Mouse (Mus musculus) embryonic facial prominence, embryonic 11.5 days (tissue): ENCODE results near the gene Ankrd22. TPM values are rescaled to one million over a fixed set of nuclear protein-coding genes. Genes with fewer than 3 reads are reported as not detected.
"Not testable (repeated sequence)": the region's sequence is repeated elsewhere in the genome, so short reads cannot be mapped to it uniquely, and the experiment has no call there.

Source experiments
- ATAC-seq: fragments of 200-750 bp; cut with Nextera tagmentation; replicated peaks from 2 replicates; pipeline ENCODE4 v1.8.0; 2017; ENCODE audit warnings: low read depth; ENCODE audit not compliant: insufficient number of reproducible peaks, low FRiP score, low TSS enrichment
- DNase-seq: peaks from one replicate; pipeline ENCODE4 v3.0.0-alpha.2; 2015; ENCODE audit warnings: low spot score
- H3K27ac ChIP-seq: fragments of 300-500 bp; sonication (generic); replicated peaks from 2 replicates; pipeline ENCODE4 v1.5.1; 2014; ENCODE audit warnings: mild to moderate bottlenecking, low read depth, low read length, control low read depth
- H3K27me3 ChIP-seq: fragments of 300-500 bp; sonication (generic); 2 replicates; pipeline ENCODE4 v1.6.1; 2014; ENCODE audit warnings: mild to moderate bottlenecking, low read length, moderate library complexity, mixed read lengths; ENCODE audit not compliant: control insufficient read depth, insufficient read depth
- H3K36me3 ChIP-seq: fragments of 300-500 bp; sonication (generic); replicated peaks from 2 replicates; pipeline ENCODE4 v1.6.1; 2014; ENCODE audit warnings: low read depth, mild to moderate bottlenecking, low read length, moderate library complexity, mixed read lengths; ENCODE audit not compliant: control insufficient read depth, insufficient read depth
- H3K4me1 ChIP-seq: fragments of 300-500 bp; sonication (generic); 2 replicates; pipeline ENCODE4 v1.6.1; 2014; ENCODE audit warnings: low read length, mixed read lengths; ENCODE audit not compliant: control insufficient read depth, insufficient read depth
- H3K4me2 ChIP-seq: fragments of 300-500 bp; sonication (generic); 2 replicates; pipeline ENCODE4 v1.6.1; 2014; ENCODE audit warnings: low read depth, mild to moderate bottlenecking, control low read depth, low read length, moderate library complexity
- H3K4me3 ChIP-seq: fragments of 300-500 bp; sonication (generic); 2 replicates; pipeline ENCODE4 v1.5.1; 2014; ENCODE audit warnings: low read depth, low read length, control low read depth
- H3K9ac ChIP-seq: fragments of 300-500 bp; sonication (generic); replicated peaks from 2 replicates; pipeline ENCODE4 v1.6.1; 2014; ENCODE audit warnings: mild to moderate bottlenecking, control low read depth, low read length
- H3K9me3 ChIP-seq: fragments of 300-500 bp; sonication (generic); replicated peaks from 2 replicates; pipeline ENCODE4 v1.6.1; 2016; ENCODE audit warnings: mild to moderate bottlenecking, low read length, inconsistent platforms, mixed read lengths; ENCODE audit not compliant: control insufficient read depth
- WGBS: fragments of 180-500 bp; shearing (Covaris S2); extraction: QIAGEN DNeasy Blood & Tissue Kit; methylation state at CpG from one replicate; pipeline ENCODE4 v1.1.7; 2014; 5-methylcytosine and 5-hydroxymethylcytosine counted together
- polyA plus RNA-seq: library from polyadenylated mRNA; unstranded; fragments of >200 nt; fragmentation: Nextera tagmentation; extraction: Ambion mirVana; gene quantifications from 2 replicates; pipeline ENCODE4 v1.2.1, GENCODE M21; 2014

The Ankrd22 gene
- polyA plus RNA-seq, 1 experiment from 2014 or later: 0.69 TPM

- not testable (repeated sequence) for DNase-seq, H3K9ac ChIP-seq, H3K4me2 ChIP-seq, H3K27me3 ChIP-seq, H3K4me1 ChIP-seq, H3K9me3 ChIP-seq, H3K27ac ChIP-seq, H3K36me3 ChIP-seq, H3K4me3 ChIP-seq, ATAC-seq
- 74% methylated on average over 3 of the region's 4 CpGs for WGBS
These were observed 40.3 kb upstream of the Ankrd22 start for GRCm38 (mm10) chr19:34206128-34206527.

- ATAC-seq (no peak), DNase-seq (no peak)
- no peaks in the 10 kb centered on the region for H3K36me3 ChIP-seq
- H3K4me2 ChIP-seq: no peak overlapping the region
- H3K9ac ChIP-seq: no peak overlapping the region
- no peaks in the 10 kb centered on the region for H3K9me3 ChIP-seq
- 77% methylated on average over 2 of the region's 2 CpGs for WGBS
- no peak overlapping the region for H3K4me3 ChIP-seq
- no peaks in the 10 kb centered on the region for H3K4me1 ChIP-seq
- no peaks in the 10 kb centered on the region for H3K27me3 ChIP-seq
- H3K27ac ChIP-seq: no peak overlapping the region
These were observed 36.8 kb upstream of the Ankrd22 start for GRCm38 (mm10) chr19:34202668-34203067.

DNA sequence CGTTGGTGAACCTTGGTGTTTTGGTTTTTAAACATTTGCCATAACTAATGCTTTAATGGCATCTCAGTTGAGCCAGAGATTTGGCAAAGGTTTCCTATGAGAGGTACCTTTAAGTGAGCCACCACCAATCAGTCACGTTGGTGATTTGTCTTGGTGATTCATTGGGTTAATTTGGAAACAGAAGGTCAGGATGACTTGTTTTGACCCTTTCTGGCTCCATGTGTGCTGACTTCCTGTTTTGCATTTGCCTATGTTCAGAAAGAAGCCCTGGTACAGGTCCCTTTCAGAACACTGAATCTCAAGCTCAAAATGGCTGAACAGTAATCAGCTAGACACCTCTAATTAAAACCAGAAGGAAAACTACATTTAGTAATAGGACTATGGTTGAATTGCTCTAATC is 33.6 kb upstream of the Ankrd22 start:
- H3K36me3 ChIP-seq: no peaks in the 10 kb centered on the region
- H3K4me3 ChIP-seq: no peak overlapping the region
- 35% methylated on average over 2 of the region's 2 CpGs for WGBS
- H3K27me3 ChIP-seq: no peaks in the 10 kb centered on the region
- no peak for DNase-seq
- no peak overlapping the region for H3K4me2 ChIP-seq
- no peak overlapping the region for H3K27ac ChIP-seq
- H3K9me3 ChIP-seq: no peaks in the 10 kb centered on the region
- no peaks in the 10 kb centered on the region for H3K4me1 ChIP-seq
- ATAC-seq: no peak
- no peak overlapping the region for H3K9ac ChIP-seq

DNA sequence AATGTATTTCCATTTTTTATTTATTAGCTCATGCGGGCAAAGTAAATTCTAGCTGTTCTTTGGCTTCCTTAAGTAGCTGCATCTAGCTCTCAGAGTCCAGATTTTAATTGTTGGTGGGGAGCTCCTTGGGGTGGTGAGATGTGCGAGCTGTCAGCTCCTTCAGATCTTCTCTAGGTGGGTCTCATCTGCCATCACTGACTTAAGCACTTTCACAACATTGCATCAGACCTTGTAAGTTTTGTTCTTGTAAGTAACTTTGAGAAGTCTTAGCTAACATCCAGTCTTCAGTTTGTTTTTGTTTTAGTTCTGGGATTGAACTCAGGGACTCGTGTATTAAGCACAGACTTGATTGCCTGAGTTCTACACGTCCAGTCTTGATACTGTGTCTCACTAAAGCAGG is 33.0 kb upstream of the Ankrd22 start:
- WGBS: 78% methylated on average over 4 of the region's 4 CpGs
- no peak overlapping the region for H3K4me3 ChIP-seq
- no peak overlapping the region for H3K9ac ChIP-seq
- ATAC-seq (no peak), DNase-seq (no peak)
- H3K36me3 ChIP-seq: no peaks in the 10 kb centered on the region
- no peaks in the 10 kb centered on the region for H3K9me3 ChIP-seq
- H3K4me1 ChIP-seq: no peaks in the 10 kb centered on the region
- no peaks in the 10 kb centered on the region for H3K27me3 ChIP-seq
- no peak overlapping the region for H3K27ac ChIP-seq
- H3K4me2 ChIP-seq: no peak overlapping the region

DNA sequence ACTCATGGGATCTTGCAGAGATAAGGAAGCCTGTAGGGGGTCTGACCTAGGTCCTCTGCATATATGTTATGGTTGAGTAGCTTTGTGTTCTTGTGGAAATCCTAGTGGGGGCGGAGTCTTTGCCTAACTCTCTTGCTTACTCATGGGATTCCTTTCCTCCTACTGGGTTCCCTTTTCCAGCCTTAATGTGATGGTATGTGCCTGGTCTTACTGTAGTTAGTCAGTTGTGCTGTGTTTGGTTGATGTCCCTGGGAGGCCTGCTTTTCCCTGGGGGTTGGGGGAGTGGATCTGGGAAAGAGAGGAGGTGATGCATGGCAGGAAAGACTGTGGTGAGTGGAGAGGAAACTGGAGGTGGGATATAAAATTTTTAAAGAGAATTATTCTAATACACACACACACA is 32.2 kb upstream of the Ankrd22 start:
- no peaks in the 10 kb centered on the region for H3K27me3 ChIP-seq
- H3K4me1 ChIP-seq: no peaks in the 10 kb centered on the region
- ATAC-seq (no peak), DNase-seq (no peak)
- no peak overlapping the region for H3K4me3 ChIP-seq
- WGBS: 95% methylated on average over 1 of the region's 1 CpGs
- no peak overlapping the region for H3K4me2 ChIP-seq
- no peaks in the 10 kb centered on the region for H3K9me3 ChIP-seq
- no peak overlapping the region for H3K27ac ChIP-seq
- no peaks in the 10 kb centered on the region for H3K36me3 ChIP-seq
- no peak overlapping the region for H3K9ac ChIP-seq

DNA sequence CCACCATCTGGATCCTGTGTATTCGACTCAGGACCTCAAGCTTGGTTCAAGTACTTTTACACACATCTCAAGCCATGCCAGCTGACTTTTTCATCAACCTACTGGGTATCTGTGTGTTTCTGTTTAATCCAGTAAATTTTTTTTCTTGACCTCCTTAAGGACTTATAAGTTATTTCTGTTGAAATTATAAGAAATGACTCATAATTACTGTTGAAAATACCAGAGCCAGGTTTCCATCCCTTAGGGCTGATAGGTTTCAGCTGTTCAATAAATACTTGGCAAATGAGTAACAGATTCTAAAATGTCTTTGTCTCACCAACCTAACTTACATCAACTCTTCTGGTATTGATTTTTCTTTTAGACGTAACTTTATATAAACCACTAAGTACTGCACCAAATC is 29.2 kb upstream of the Ankrd22 start:
- no peak overlapping the region for H3K4me2 ChIP-seq
- no peaks in the 10 kb centered on the region for H3K9me3 ChIP-seq
- H3K27me3 ChIP-seq: no peaks in the 10 kb centered on the region
- no peak overlapping the region for H3K4me3 ChIP-seq
- H3K9ac ChIP-seq: no peak overlapping the region
- H3K27ac ChIP-seq: no peak overlapping the region
- H3K4me1 ChIP-seq: no peaks in the 10 kb centered on the region
- DNase-seq (peak; percentile 74), ATAC-seq (0 out of 2 replicates have a peak, but pooled peaks have one; percentile 17)
- WGBS: 23% methylated on average over 2 of the region's 2 CpGs
- H3K36me3 ChIP-seq: no peaks in the 10 kb centered on the region

- WGBS: 72% methylated on average over 6 of the region's 6 CpGs
- DNase-seq (no peak), ATAC-seq (no peak)
- Histone ChIP-seq H3K4me1 (no peaks in the 10 kb centered on the region), H3K27ac (no peak overlapping the region), H3K4me2 (no peak overlapping the region), H3K4me3 (no peak overlapping the region), H3K27me3 (no peaks in the 10 kb centered on the region), H3K9ac (no peak overlapping the region), H3K9me3 (no peaks in the 10 kb centered on the region), H3K36me3 (no peaks in the 10 kb centered on the region)
These were observed 28.4 kb upstream of the Ankrd22 start for GRCm38 (mm10) chr19:34194132-34194745.

DNA sequence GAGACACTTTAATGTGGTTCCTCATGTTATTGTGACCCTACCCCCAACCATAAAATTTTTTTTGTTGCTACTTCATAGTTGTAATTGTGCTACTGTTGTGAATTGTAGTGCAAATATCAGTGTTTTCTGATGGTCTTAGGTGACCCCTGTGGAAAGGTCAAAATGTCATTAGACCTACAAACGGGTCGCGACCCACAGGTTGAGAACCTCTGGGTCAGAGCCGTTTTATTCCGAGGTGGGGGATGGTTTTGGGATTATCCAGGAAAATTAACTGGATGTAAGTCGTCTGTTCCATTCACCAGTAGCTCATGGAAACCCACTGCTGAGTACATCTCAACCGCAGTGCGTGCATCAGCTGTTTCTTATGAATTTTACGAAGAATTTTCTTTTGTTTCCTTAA is 27.8 kb upstream of the Ankrd22 start:
- no peak overlapping the region for H3K4me3 ChIP-seq
- DNase-seq (no peak), ATAC-seq (no peak)
- no peaks in the 10 kb centered on the region for H3K36me3 ChIP-seq
- H3K4me2 ChIP-seq: peak overlapping the region; percentile 5; the same call in 1 of the 2 replicates
- H3K27me3 ChIP-seq: no peaks in the 10 kb centered on the region
- H3K9ac ChIP-seq: no peak overlapping the region
- no peaks in the 10 kb centered on the region for H3K4me1 ChIP-seq
- H3K27ac ChIP-seq: no peak overlapping the region
- no peaks in the 10 kb centered on the region for H3K9me3 ChIP-seq
- 33% methylated on average over 9 of the region's 9 CpGs for WGBS
